Mouse (Mus musculus) thymus, postnatal 25 days (tissue): ENCODE measurements around the gene Grin1.

Source experiments
- DNase-seq: peaks from one replicate; pipeline ENCODE4 v3.0.0; 2022

Grin1 gene

GRCm38 (mm10) chr2:25252331-25252730 is 66.7 kb downstream of the Grin1 start:
- peak; percentile 45 for DNase-seq

- DNase-seq, result no peak
Observed at GRCm38 (mm10) chr2:25246183-25247072, 72.6 kb downstream of the Grin1 start, which contains the start of gene AL732309.1. TSS of gene AL732309.1 (minus strand) at chr2:25246863.

GRCm38 (mm10) chr2:25244144-25244543 is 74.8 kb downstream of the Grin1 start:
- DNase-seq, result no peak

GRCm38 (mm10) chr2:25243342-25243741 is 75.6 kb downstream of the Grin1 start:
- DNase-seq, result no peak

- DNase-seq, result peak; percentile 33
Observed at GRCm38 (mm10) chr2:25242101-25242506, 76.9 kb downstream of the Grin1 start, which contains the start of the genes Rnf208 and Cysrt1. TSS of gene Rnf208 (plus strand) at chr2:25242255. TSS of gene Cysrt1 (minus strand) at chr2:25242452.

GRCm38 (mm10) chr2:25241438-25241775 is 77.6 kb downstream of the Grin1 start:
- no peak for DNase-seq
